Mouse (Mus musculus) hindbrain, embryonic 16.5 days (tissue): ENCODE measurements around the gene Gm1979. TPM values are rescaled to one million over a fixed set of nuclear protein-coding genes. Genes with fewer than 3 reads are reported as not detected.
"Not testable (repeated sequence)": the region's sequence is repeated elsewhere in the genome, so short reads cannot be mapped to it uniquely, and the experiment has no call there.

Source experiments
- ATAC-seq: fragments of 200-750 bp; cut with Nextera tagmentation; 2 replicates; pipeline ENCODE4 v1.8.0; 2017; ENCODE audit warnings: moderate TSS enrichment, moderate library complexity
- H3K27ac ChIP-seq: fragments of 300-500 bp; sonication (generic); 2 replicates; pipeline ENCODE4 v1.5.1; 2014; ENCODE audit warnings: low read depth, mild to moderate bottlenecking, control low read depth, low read length, moderate library complexity
- H3K27me3 ChIP-seq: fragments of 300-500 bp; sonication (generic); replicated peaks from 2 replicates; pipeline ENCODE4 v1.6.1; 2014; ENCODE audit warnings: low read length; ENCODE audit not compliant: control insufficient read depth, insufficient read depth
- H3K36me3 ChIP-seq: fragments of 300-500 bp; sonication (generic); 2 replicates; pipeline ENCODE4 v1.6.1; 2014; ENCODE audit warnings: mild to moderate bottlenecking, low read length, moderate library complexity, mixed read lengths; ENCODE audit not compliant: control insufficient read depth, insufficient read depth
- H3K4me1 ChIP-seq: fragments of 300-500 bp; sonication (generic); 2 replicates; pipeline ENCODE4 v1.6.1; 2014; ENCODE audit warnings: low read depth, low read length; ENCODE audit not compliant: control insufficient read depth, insufficient read depth
- H3K4me2 ChIP-seq: fragments of 300-500 bp; sonication (generic); 2 replicates; pipeline ENCODE4 v1.6.1; 2014; ENCODE audit warnings: mild to moderate bottlenecking, low read length, control low read depth, moderate library complexity
- H3K4me3 ChIP-seq: fragments of 300-500 bp; sonication (generic); 2 replicates; pipeline ENCODE4 v1.5.1; 2014; ENCODE audit warnings: mild to moderate bottlenecking, low read length, control low read depth, moderate library complexity
- H3K9ac ChIP-seq: fragments of 300-500 bp; sonication (generic); 2 replicates; pipeline ENCODE4 v1.6.1; 2014; ENCODE audit warnings: low read depth, mild to moderate bottlenecking, control low read depth, low read length, moderate library complexity
- H3K9me3 ChIP-seq: fragments of 300-500 bp; sonication (generic); 2 replicates; pipeline ENCODE4 v1.6.1; 2014; ENCODE audit warnings: mild to moderate bottlenecking, low read length, moderate library complexity; ENCODE audit not compliant: control insufficient read depth
- WGBS: fragments of 180-500 bp; shearing (Covaris S2); extraction: QIAGEN DNeasy Blood & Tissue Kit; methylation state at CpG from one replicate; pipeline ENCODE4 v1.1.7; 2014; 5-methylcytosine and 5-hydroxymethylcytosine counted together
- polyA plus RNA-seq: library from polyadenylated mRNA; unstranded; fragments of >200 nt; fragmentation: Nextera tagmentation; extraction: Ambion mirVana; gene quantifications from 2 replicates; pipeline ENCODE4 v1.2.1, GENCODE M21; 2015

The Gm1979 gene
- polyA plus RNA-seq, 1 experiment from 2014 or later, result 0.18 TPM

- H3K9me3 ChIP-seq, ATAC-seq: not testable (repeated sequence)
- WGBS, result 89% methylated on average over 2 of the region's 2 CpGs
Observed at GRCm38 (mm10) chr5:25954317-25954716, 50.3 kb downstream of the Gm1979 start, which contains the start of gene Gm21671. Gene Gm21671, minus strand, starts transcription at chr5:25954417.

More at GRCm38 (mm10) chr5:25954317-25954716, 50.3 kb downstream of the Gm1979 start, which contains the start of gene Gm21671:
- not testable (repeated sequence) for H3K9ac ChIP-seq, H3K4me2 ChIP-seq, H3K27ac ChIP-seq, H3K27me3 ChIP-seq, H3K4me1 ChIP-seq, H3K36me3 ChIP-seq, H3K4me3 ChIP-seq

Other genes starting within 250 kb of the Gm1979 start
- 46.3 and 55.1 TPM in 2 replicates for gene Actr3b, start 244.8 kb downstream of the Gm1979 start, polyA plus RNA-seq
- gene Gm21663, start 62.4 kb downstream of the Gm1979 start, polyA plus RNA-seq, result 0.11 TPM in 1 of 2 replicates, not detected in the other
- gene Gm21671, start 50.4 kb downstream of the Gm1979 start, polyA plus RNA-seq, result 0.11 and 0.25 TPM in 2 replicates
- 0.19 and 0.21 TPM in 2 replicates for gene Gm21680, start 32.1 kb downstream of the Gm1979 start, polyA plus RNA-seq
- 0.20 TPM in 1 of 2 replicates, not detected in the other for gene Gm21698, start 16.1 kb downstream of the Gm1979 start, polyA plus RNA-seq
- gene Gm5862, start 18.1 kb upstream of the Gm1979 start, polyA plus RNA-seq, result 0.12 and 0.16 TPM in 2 replicates
- 0.25 and 0.39 TPM in 2 replicates for gene Speer4a, start 34.8 kb upstream of the Gm1979 start, polyA plus RNA-seq
- gene Gm7347, start 53.8 kb upstream of the Gm1979 start, polyA plus RNA-seq, result 0.22 and 0.23 TPM in 2 replicates
- not detected in 2 replicates for gene Gm10471, start 84.5 kb upstream of the Gm1979 start, polyA plus RNA-seq
- 0.07 and 0.31 TPM in 2 replicates for gene 5031410I06Rik, start 100.6 kb upstream of the Gm1979 start, polyA plus RNA-seq
- 0.12 and 0.15 TPM in 2 replicates for gene Gm10220, start 116.6 kb upstream of the Gm1979 start, polyA plus RNA-seq